Mouse (Mus musculus) midbrain, embryonic 12.5 days (tissue): ENCODE measurements at regions not wholly inside any gene's neighbourhood (a gene's known extent, or its start where the extent isn't known, plus 50 kb on each side); places are given as distances from the start of the nearest gene placed in this dataset.

Experiments used
- ATAC-seq: fragments of 200-750 bp; cut with Nextera tagmentation; 2 replicates; pipeline ENCODE4 v1.8.0; 2017; ENCODE audit warnings: low read depth, moderate TSS enrichment, moderate library complexity; ENCODE audit not compliant: low FRiP score
- H3K27ac ChIP-seq: fragments of 300-500 bp; sonication (generic); replicated peaks from 2 replicates; pipeline ENCODE4 v1.5.1; 2016; ENCODE audit warnings: mild to moderate bottlenecking
- H3K27me3 ChIP-seq: fragments of 300-500 bp; sonication (generic); 2 replicates; pipeline ENCODE4 v1.6.1; 2016; ENCODE audit warnings: mild to moderate bottlenecking
- H3K36me3 ChIP-seq: fragments of 300-500 bp; sonication (generic); 2 replicates; pipeline ENCODE4 v1.6.1; 2016
- H3K4me1 ChIP-seq: fragments of 300-500 bp; sonication (generic); 2 replicates; pipeline ENCODE4 v1.6.1; 2016
- H3K4me2 ChIP-seq: fragments of 300-500 bp; sonication (generic); replicated peaks from 2 replicates; pipeline ENCODE4 v1.6.1; 2016; ENCODE audit warnings: mild to moderate bottlenecking, moderate library complexity
- H3K4me3 ChIP-seq: fragments of 300-500 bp; sonication (generic); 2 replicates; pipeline ENCODE4 v1.5.1; 2016; ENCODE audit warnings: mild to moderate bottlenecking
- H3K9ac ChIP-seq: fragments of 300-500 bp; sonication (generic); replicated peaks from 2 replicates; pipeline ENCODE4 v1.6.1; 2016; ENCODE audit warnings: mild to moderate bottlenecking, moderate library complexity
- H3K9me3 ChIP-seq: fragments of 300-500 bp; sonication (generic); 2 replicates; pipeline ENCODE4 v1.6.1; 2016; ENCODE audit warnings: mild to moderate bottlenecking
- WGBS: fragments of 180-500 bp; shearing (Covaris S2); methylation state at CpG from one replicate; pipeline ENCODE4 v1.1.7; 2016; 5-methylcytosine and 5-hydroxymethylcytosine counted together

GRCm38 (mm10) chr7:124681212-124681611 is 698.5 kb downstream of the Hs3st4 start:
- Histone ChIP-seq H3K4me2 (no peak overlapping the region), H3K27ac (no peak overlapping the region), H3K36me3 (no peaks in the 10 kb centered on the region), H3K27me3 (no peaks in the 10 kb centered on the region), H3K4me1 (no peaks in the 10 kb centered on the region), H3K4me3 (no peak overlapping the region), H3K9me3 (no peaks in the 10 kb centered on the region), H3K9ac (no peak overlapping the region)
- ATAC-seq: no peak
- whole genome bisulfite sequencing: 90% methylated on average over 10 of the region's 10 CpGs

GRCm38 (mm10) chr7:124681820-124682219 is 699.2 kb downstream of the Hs3st4 start:
- H3K27me3 ChIP-seq: no peaks in the 10 kb centered on the region
- 96% methylated on average over 2 of the region's 2 CpGs for WGBS
- no peak for ATAC-seq

GRCm38 (mm10) chr7:124685424-124685823 is 702.8 kb downstream of the Hs3st4 start:
- no peak overlapping the region for H3K27ac ChIP-seq
- H3K27me3 ChIP-seq: no peaks in the 10 kb centered on the region
- H3K36me3 ChIP-seq: no peaks in the 10 kb centered on the region
- H3K9me3 ChIP-seq: no peaks in the 10 kb centered on the region
- H3K4me2 ChIP-seq: no peak overlapping the region
- no peak overlapping the region for H3K9ac ChIP-seq
- WGBS: 82% methylated on average over 2 of the region's 2 CpGs
- H3K4me1 ChIP-seq: no peaks in the 10 kb centered on the region
- no peak for ATAC-seq
- no peak overlapping the region for H3K4me3 ChIP-seq

More at GRCm38 (mm10) chr7:124681820-124682219, 699.2 kb downstream of the Hs3st4 start:
- no peaks in the 10 kb centered on the region for H3K4me1 ChIP-seq
- H3K27ac ChIP-seq: no peak overlapping the region
- H3K36me3 ChIP-seq: no peaks in the 10 kb centered on the region
- H3K9ac ChIP-seq: no peak overlapping the region
- H3K4me2 ChIP-seq: no peak overlapping the region
- no peak overlapping the region for H3K4me3 ChIP-seq
- H3K9me3 ChIP-seq: no peaks in the 10 kb centered on the region

- Histone ChIP-seq H3K9me3 (no peaks in the 10 kb centered on the region), H3K36me3 (no peaks in the 10 kb centered on the region), H3K4me3 (no peak overlapping the region), H3K4me1 (peaks cover 4% of the 10 kb centered on the region; the same call in 1 of the 2 replicates), H3K9ac (no peak overlapping the region), H3K27ac (no peak overlapping the region), H3K4me2 (no peak overlapping the region), H3K27me3 (no peaks in the 10 kb centered on the region)
- ATAC-seq: no peak
- WGBS: 57% methylated on average over 6 of the region's 6 CpGs
Observed at GRCm38 (mm10) chr7:124704163-124704824, 721.6 kb downstream of the Hs3st4 start.

- H3K4me3 ChIP-seq: no peak overlapping the region
- H3K9ac ChIP-seq: no peak overlapping the region
- no peak overlapping the region for H3K27ac ChIP-seq
- H3K4me1 ChIP-seq: peaks cover 4% of the 10 kb centered on the region; the same call in 1 of the 2 replicates
- WGBS: 58% methylated on average over 3 of the region's 3 CpGs
- no peaks in the 10 kb centered on the region for H3K9me3 ChIP-seq
- no peak for ATAC-seq
- H3K4me2 ChIP-seq: no peak overlapping the region
- no peaks in the 10 kb centered on the region for H3K27me3 ChIP-seq
- no peaks in the 10 kb centered on the region for H3K36me3 ChIP-seq
Observed at GRCm38 (mm10) chr7:124707143-124707542, 724.5 kb downstream of the Hs3st4 start.

- WGBS: 67% methylated on average over 11 of the region's 11 CpGs
- H3K4me2 ChIP-seq: no peak overlapping the region
- H3K4me1 ChIP-seq: peaks cover 4% of the 10 kb centered on the region; the same call in 1 of the 2 replicates
- H3K27me3 ChIP-seq: no peaks in the 10 kb centered on the region
- no peak overlapping the region for H3K9ac ChIP-seq
- no peaks in the 10 kb centered on the region for H3K36me3 ChIP-seq
- no peaks in the 10 kb centered on the region for H3K9me3 ChIP-seq
- no peak; the same call in 1 of the 2 replicates for ATAC-seq
- no peak overlapping the region for H3K27ac ChIP-seq
- H3K4me3 ChIP-seq: no peak overlapping the region
Observed at GRCm38 (mm10) chr7:124708771-124709485, 726.3 kb downstream of the Hs3st4 start.

GRCm38 (mm10) chr7:124720927-124721326 is 723.5 kb upstream of the Kdm8 start:
- H3K27me3 ChIP-seq: no peaks in the 10 kb centered on the region
- H3K4me3 ChIP-seq: no peak overlapping the region
- no peaks in the 10 kb centered on the region for H3K36me3 ChIP-seq
- H3K9ac ChIP-seq: no peak overlapping the region
- no peak overlapping the region for H3K27ac ChIP-seq
- 49% methylated on average over 1 of the region's 1 CpGs for WGBS
- no peak overlapping the region for H3K4me2 ChIP-seq
- ATAC-seq: no peak
- H3K9me3 ChIP-seq: no peaks in the 10 kb centered on the region
- no peaks in the 10 kb centered on the region for H3K4me1 ChIP-seq

- Histone ChIP-seq H3K9me3 (no peaks in the 10 kb centered on the region), H3K9ac (no peak overlapping the region), H3K27me3 (no peaks in the 10 kb centered on the region), H3K4me2 (no peak overlapping the region), H3K27ac (no peak overlapping the region), H3K4me3 (no peak overlapping the region), H3K36me3 (no peaks in the 10 kb centered on the region), H3K4me1 (no peaks in the 10 kb centered on the region)
- ATAC-seq: no peak
- 0% methylated on average over 2 of the region's 2 CpGs for WGBS
Observed at GRCm38 (mm10) chr7:124742086-124742485, 702.4 kb upstream of the Kdm8 start.

- Histone ChIP-seq H3K9me3 (no peaks in the 10 kb centered on the region), H3K4me2 (no peak overlapping the region), H3K4me3 (no peak overlapping the region), H3K27me3 (no peaks in the 10 kb centered on the region), H3K27ac (no peak overlapping the region), H3K9ac (no peak overlapping the region), H3K4me1 (no peaks in the 10 kb centered on the region), H3K36me3 (no peaks in the 10 kb centered on the region)
- WGBS: 75% methylated on average over 2 of the region's 2 CpGs
- no peak for ATAC-seq
Observed at GRCm38 (mm10) chr7:124746321-124746720, 698.2 kb upstream of the Kdm8 start.

- Histone ChIP-seq H3K4me3 (no peak overlapping the region), H3K4me2 (no peak overlapping the region), H3K9me3 (no peaks in the 10 kb centered on the region), H3K27ac (no peak overlapping the region), H3K4me1 (no peaks in the 10 kb centered on the region), H3K36me3 (no peaks in the 10 kb centered on the region), H3K27me3 (no peaks in the 10 kb centered on the region), H3K9ac (no peak overlapping the region)
- ATAC-seq: no peak
- 80% methylated on average over 3 of the region's 3 CpGs for WGBS
Observed at GRCm38 (mm10) chr7:124748396-124748795, 696.1 kb upstream of the Kdm8 start.

GRCm38 (mm10) chr7:124759084-124759483 is 685.4 kb upstream of the Kdm8 start:
- no peaks in the 10 kb centered on the region for H3K36me3 ChIP-seq
- no peaks in the 10 kb centered on the region for H3K4me1 ChIP-seq
- H3K4me3 ChIP-seq: no peak overlapping the region
- H3K9me3 ChIP-seq: no peaks in the 10 kb centered on the region
- H3K9ac ChIP-seq: no peak overlapping the region
- H3K27ac ChIP-seq: no peak overlapping the region
- 91% methylated on average over 4 of the region's 4 CpGs for WGBS
- H3K4me2 ChIP-seq: no peak overlapping the region
- no peaks in the 10 kb centered on the region for H3K27me3 ChIP-seq
- no peak for ATAC-seq

GRCm38 (mm10) chr7:124777822-124778221 is 666.7 kb upstream of the Kdm8 start:
- no peak overlapping the region for H3K27ac ChIP-seq
- H3K4me1 ChIP-seq: no peaks in the 10 kb centered on the region
- WGBS: 85% methylated on average over 1 of the region's 1 CpGs
- no peaks in the 10 kb centered on the region for H3K27me3 ChIP-seq
- no peak overlapping the region for H3K4me2 ChIP-seq
- H3K36me3 ChIP-seq: no peaks in the 10 kb centered on the region
- H3K4me3 ChIP-seq: no peak overlapping the region
- H3K9ac ChIP-seq: no peak overlapping the region
- H3K9me3 ChIP-seq: no peaks in the 10 kb centered on the region
- ATAC-seq: no peak
